In the genomic region with DNA sequence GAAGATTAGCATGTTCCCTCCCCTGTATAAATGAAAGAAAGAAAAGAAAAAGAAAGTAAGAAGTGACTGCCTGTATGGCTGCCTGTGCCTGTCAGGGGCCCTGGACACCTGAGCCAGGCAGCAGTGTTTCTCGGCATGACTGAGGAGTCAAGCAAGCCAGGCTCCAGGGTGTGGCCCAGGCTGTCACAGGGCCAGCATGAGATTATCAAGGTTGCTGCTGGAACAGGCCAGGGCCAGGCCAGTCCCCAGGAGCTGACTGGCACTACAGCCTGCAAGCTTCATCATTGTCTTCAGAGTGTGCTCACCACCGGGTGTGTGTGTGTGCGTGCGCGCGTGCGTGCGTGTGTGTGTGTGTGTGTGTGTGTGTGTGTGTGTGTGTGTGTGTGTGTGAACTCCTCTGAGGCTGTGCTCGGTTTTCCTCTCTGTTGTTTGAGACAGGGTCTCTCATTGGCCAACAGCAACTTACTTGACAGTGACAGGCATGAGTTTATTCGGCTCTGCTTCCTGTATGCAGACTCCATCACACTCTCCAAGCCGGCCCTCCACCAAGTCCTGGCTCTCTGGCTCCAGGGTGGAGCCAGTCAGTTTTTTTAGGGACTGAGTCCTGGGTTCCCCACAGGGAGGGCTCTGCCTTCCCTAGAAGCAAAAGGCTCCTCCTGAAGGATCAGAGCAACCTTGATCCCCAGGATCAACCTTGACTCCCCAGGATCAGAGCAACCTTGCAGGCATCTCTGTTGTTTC, we compare ENCODE assay signal across 8 mouse cellular contexts. TPM values are rescaled to one million over a fixed set of nuclear protein-coding genes. Genes with fewer than 3 reads are reported as not detected.
DNase-seq lines count a peak whose midpoint lies in the region; ATAC-seq lines count a peak whose summit lies in the region.

No protein-coding gene starts in this region.

- DNase-seq in hindbrain, embryonic 11.5 days (ENCODE audit: low spot score), result no peak
- DNase-seq in R1 (ENCODE audit: low read depth, low spot score), result peak; percentile 52
- peak; percentile 83 for DNase-seq in heart, embryonic 10.5 days (ENCODE audit: low spot score)
- peak; percentile 72 for DNase-seq in liver, embryonic 13.5 days
- no peak for DNase-seq in frontal cortex, postnatal 36 days (ENCODE audit: low spot score in 2 of 2)
- no peak for DNase-seq in testis, postnatal 14 days (ENCODE audit: low spot score)

- no peak for ATAC-seq in hindbrain, embryonic 12.5 days (ENCODE audit: low FRiP score)
- ATAC-seq in hindbrain, embryonic 11.5 days (ENCODE audit: low FRiP score), result no peak
- peak; percentile 75 for ATAC-seq in liver, embryonic 13.5 days (ENCODE audit: low read depth)
- no peak for ATAC-seq in forebrain, embryonic 16.5 days

- H3K27ac ChIP-seq in hindbrain, embryonic 12.5 days, result peak overlapping the region; percentile 53
- H3K27ac ChIP-seq in hindbrain, embryonic 11.5 days (ENCODE audit: low read depth, low read length), result no peak overlapping the region
- peak overlapping the region; percentile 44 for H3K27ac ChIP-seq in heart, embryonic 10.5 days
- peak overlapping the region; percentile 78 for H3K27ac ChIP-seq in liver, embryonic 13.5 days
- no peak overlapping the region for H3K27ac ChIP-seq in forebrain, embryonic 16.5 days (ENCODE audit: low read length)

- H3K9ac ChIP-seq in hindbrain, embryonic 12.5 days, result 0 out of 2 replicates have a peak overlapping the region, but pooled peaks have one; percentile 32
- H3K9ac ChIP-seq in hindbrain, embryonic 11.5 days (ENCODE audit: low read depth, low read length), result no peak overlapping the region
- peak overlapping the region; percentile 61 for H3K9ac ChIP-seq in liver, embryonic 13.5 days
- H3K9ac ChIP-seq in forebrain, embryonic 16.5 days (replicated peaks; ENCODE audit: low read depth, low read length), result no peak overlapping the region

- no peak overlapping the region for H3K4me2 ChIP-seq in hindbrain, embryonic 12.5 days (replicated peaks)
- H3K4me2 ChIP-seq in hindbrain, embryonic 11.5 days (replicated peaks; ENCODE audit: low read depth, low read length), result no peak overlapping the region
- peak overlapping the region; percentile 48 for H3K4me2 ChIP-seq in liver, embryonic 13.5 days
- H3K4me2 ChIP-seq in forebrain, embryonic 16.5 days (ENCODE audit: low read length), result no peak overlapping the region

- H3K4me1 ChIP-seq in hindbrain, embryonic 12.5 days, result peaks cover 66% of the 10 kb centered on the region
- peaks cover 17% of the 10 kb centered on the region for H3K4me1 ChIP-seq in hindbrain, embryonic 11.5 days (replicated peaks; ENCODE audit: control insufficient read depth, insufficient read depth, low read length)
- H3K4me1 ChIP-seq in heart, embryonic 10.5 days, result peaks cover 77% of the 10 kb centered on the region
- peaks cover 78% of the 10 kb centered on the region for H3K4me1 ChIP-seq in liver, embryonic 13.5 days (replicated peaks)
- peaks cover 25% of the 10 kb centered on the region for H3K4me1 ChIP-seq in forebrain, embryonic 16.5 days (replicated peaks; ENCODE audit: control insufficient read depth, insufficient read depth, low read length)

- H3K27me3 ChIP-seq in hindbrain, embryonic 12.5 days, result no peaks in the 10 kb centered on the region
- no peaks in the 10 kb centered on the region for H3K27me3 ChIP-seq in hindbrain, embryonic 11.5 days (ENCODE audit: control insufficient read depth, insufficient read depth, low read length)
- no peaks in the 10 kb centered on the region for H3K27me3 ChIP-seq in heart, embryonic 10.5 days (ENCODE audit: insufficient read depth, poor library complexity, severe bottlenecking)
- no peaks in the 10 kb centered on the region for H3K27me3 ChIP-seq in liver, embryonic 13.5 days
- no peaks in the 10 kb centered on the region for H3K27me3 ChIP-seq in forebrain, embryonic 16.5 days (replicated peaks; ENCODE audit: control insufficient read depth, insufficient read depth, low read length)

- no peaks in the 10 kb centered on the region for H3K9me3 ChIP-seq in hindbrain, embryonic 12.5 days (replicated peaks)
- no peaks in the 10 kb centered on the region for H3K9me3 ChIP-seq in hindbrain, embryonic 11.5 days (ENCODE audit: control insufficient read depth, low read length)
- no peaks in the 10 kb centered on the region for H3K9me3 ChIP-seq in heart, embryonic 10.5 days
- H3K9me3 ChIP-seq in liver, embryonic 13.5 days (replicated peaks), result no peaks in the 10 kb centered on the region
- no peaks in the 10 kb centered on the region for H3K9me3 ChIP-seq in forebrain, embryonic 16.5 days (ENCODE audit: control insufficient read depth, low read length)

- 66% methylated on average over 11 of the region's 11 CpGs for WGBS in hindbrain, embryonic 12.5 days
- 66% methylated on average over 11 of the region's 11 CpGs for WGBS in hindbrain, embryonic 11.5 days
- 42% methylated on average over 11 of the region's 11 CpGs for WGBS in heart, embryonic 10.5 days
- 57% methylated on average over 11 of the region's 11 CpGs for WGBS in liver, embryonic 13.5 days (ENCODE audit: insufficient replicate concordance)
- WGBS in forebrain, embryonic 16.5 days, result 59% methylated on average over 10 of the region's 11 CpGs

- H3K4me3 ChIP-seq in hindbrain, embryonic 12.5 days, result no peak overlapping the region
- H3K4me3 ChIP-seq in hindbrain, embryonic 11.5 days (ENCODE audit: low read depth, low read length), result no peak overlapping the region
- H3K4me3 ChIP-seq in heart, embryonic 10.5 days, result no peak overlapping the region
- H3K4me3 ChIP-seq in liver, embryonic 13.5 days (replicated peaks), result no peak overlapping the region
- no peak overlapping the region for H3K4me3 ChIP-seq in forebrain, embryonic 16.5 days (replicated peaks; ENCODE audit: low read length)

- 0 out of 2 replicates have a peak, but pooled peaks cover 8% of the 10 kb centered on the region for H3K36me3 ChIP-seq in hindbrain, embryonic 12.5 days
- no peaks in the 10 kb centered on the region for H3K36me3 ChIP-seq in hindbrain, embryonic 11.5 days (ENCODE audit: control insufficient read depth, insufficient read depth, low read length)
- H3K36me3 ChIP-seq in heart, embryonic 10.5 days, result peaks cover 9% of the 10 kb centered on the region
- H3K36me3 ChIP-seq in liver, embryonic 13.5 days, result peaks cover 10% of the 10 kb centered on the region
- H3K36me3 ChIP-seq in forebrain, embryonic 16.5 days (ENCODE audit: control insufficient read depth, insufficient read depth), result no peaks in the 10 kb centered on the region

RNA-seq across cellular contexts. Expression of gene Ap5z1, which starts 18.8 kb away (rescaled TPM):
- 14.9 and 15.6 TPM in 2 replicates for polyA plus RNA-seq in hindbrain, embryonic 12.5 days (2016; fragmentation: Nextera tagmentation; extraction: Ambion mirVana)
- polyA plus RNA-seq in hindbrain, embryonic 11.5 days (2014; fragmentation: Nextera tagmentation; extraction: Ambion mirVana), result 9.2 and 9.6 TPM in 2 replicates
- 8.7 and 11.1 TPM in 2 replicates for polyA plus RNA-seq in heart, embryonic 10.5 days (2016; fragmentation: Nextera tagmentation; extraction: Ambion mirVana)
- polyA plus RNA-seq in liver, embryonic 13.5 days (2015; fragmentation: Nextera tagmentation; extraction: Ambion mirVana), result 4.5 and 5.0 TPM in 2 replicates
- polyA plus RNA-seq in forebrain, embryonic 16.5 days (2015; fragmentation: Nextera tagmentation; extraction: Ambion mirVana), result 14.8 and 16.9 TPM in 2 replicates

RNA-seq across cellular contexts. Expression of gene Foxk1, which starts 43.7 kb away (rescaled TPM):
- polyA plus RNA-seq in hindbrain, embryonic 12.5 days (2016; fragmentation: Nextera tagmentation; extraction: Ambion mirVana), result 7.9 and 8.8 TPM in 2 replicates
- 4.0 and 4.1 TPM in 2 replicates for polyA plus RNA-seq in hindbrain, embryonic 11.5 days (2014; fragmentation: Nextera tagmentation; extraction: Ambion mirVana)
- polyA plus RNA-seq in heart, embryonic 10.5 days (2016; fragmentation: Nextera tagmentation; extraction: Ambion mirVana), result 3.3 and 4.5 TPM in 2 replicates
- polyA plus RNA-seq in liver, embryonic 13.5 days (2015; fragmentation: Nextera tagmentation; extraction: Ambion mirVana), result 1.7 and 1.8 TPM in 2 replicates
- polyA plus RNA-seq in forebrain, embryonic 16.5 days (2015; fragmentation: Nextera tagmentation; extraction: Ambion mirVana), result 4.1 and 4.6 TPM in 2 replicates

Comparison
In these comparisons a context has a peak if more than half of its experiments do, and no peak if none do; other contexts are left out.
1. H3K27ac ChIP-seq: peak in hindbrain, embryonic 12.5 days (single experiment), heart, embryonic 10.5 days (single experiment) and liver, embryonic 13.5 days (single experiment); none in hindbrain, embryonic 11.5 days (single experiment) and forebrain, embryonic 16.5 days (single experiment).
2. H3K9ac ChIP-seq: peak in hindbrain, embryonic 12.5 days (single experiment) and liver, embryonic 13.5 days (single experiment); none in hindbrain, embryonic 11.5 days (single experiment) and forebrain, embryonic 16.5 days (single experiment).
3. DNase-seq: peak in R1 (single experiment), heart, embryonic 10.5 days (single experiment) and liver, embryonic 13.5 days (single experiment); none in hindbrain, embryonic 11.5 days (single experiment), frontal cortex, postnatal 36 days (0 of 2) and testis, postnatal 14 days (single experiment).